Mouse (Mus musculus): Measurements from ENCODE around the gene Rimklb.
"Not testable (repeated sequence)": the region's sequence is repeated elsewhere in the genome, so short reads cannot be mapped to it uniquely, and the experiment has no call there.

The Rimklb gene

GRCm38 (mm10) chr6:122498661-122499060 is at the start of gene Rimklb:
Rimklb (minus strand) TSS chr6:122498761.
- no peak for DNase-seq

- no peak for DNase-seq
These were observed 47.4 kb upstream of the Rimklb start for GRCm38 (mm10) chr6:122545948-122546347.

GRCm38 (mm10) chr6:122545289-122545882 is 46.8 kb upstream of the Rimklb start:
- DNase-seq = no peak

- no peak for DNase-seq
These were observed 46.1 kb upstream of the Rimklb start for GRCm38 (mm10) chr6:122544672-122545071.

GRCm38 (mm10) chr6:122543574-122543973 is 45.0 kb upstream of the Rimklb start:
- no peak for DNase-seq

- DNase-seq = not testable (repeated sequence)
These were observed 43.9 kb upstream of the Rimklb start for GRCm38 (mm10) chr6:122542459-122542858.

GRCm38 (mm10) chr6:122539564-122539963 is 41.0 kb upstream of the Rimklb start:
- no peak for DNase-seq

- no peak for DNase-seq
These were observed 35.5 kb upstream of the Rimklb start for GRCm38 (mm10) chr6:122534032-122534431.

GRCm38 (mm10) chr6:122532883-122533302 is 34.3 kb upstream of the Rimklb start:
- no peak for DNase-seq

GRCm38 (mm10) chr6:122531466-122532174 is 33.1 kb upstream of the Rimklb start:
- no peak for DNase-seq

- no peak for DNase-seq
These were observed 29.6 kb upstream of the Rimklb start for GRCm38 (mm10) chr6:122528136-122528535.

- DNase-seq = no peak
These were observed 29.0 kb upstream of the Rimklb start for GRCm38 (mm10) chr6:122527596-122527995.

- DNase-seq = no peak
These were observed 24.7 kb upstream of the Rimklb start for GRCm38 (mm10) chr6:122523289-122523688.

GRCm38 (mm10) chr6:122522595-122522994 is 24.0 kb upstream of the Rimklb start:
- DNase-seq = no peak

GRCm38 (mm10) chr6:122519384-122519783 is 20.8 kb upstream of the Rimklb start:
- DNase-seq = no peak

- DNase-seq = no peak
These were observed 19.1 kb upstream of the Rimklb start for GRCm38 (mm10) chr6:122517668-122518067.

GRCm38 (mm10) chr6:122515762-122516161 is 17.2 kb upstream of the Rimklb start:
- DNase-seq = not testable (repeated sequence)

GRCm38 (mm10) chr6:122514312-122514711 is 15.8 kb upstream of the Rimklb start:
- DNase-seq = no peak

GRCm38 (mm10) chr6:122512914-122513878 is 14.6 kb upstream of the Rimklb start:
- DNase-seq = no peak

GRCm38 (mm10) chr6:122508494-122508893 is 9.9 kb upstream of the Rimklb start:
- DNase-seq = no peak

- DNase-seq = no peak
These were observed 7.0 kb upstream of the Rimklb start, which contains the start of gene Mfap5 for GRCm38 (mm10) chr6:122505545-122505944. Mfap5 (plus strand) TSS chr6:122505845.

- DNase-seq = no peak
These were observed 6.5 kb upstream of the Rimklb start for GRCm38 (mm10) chr6:122505041-122505440.

- DNase-seq = no peak
These were observed 2.1 kb downstream of the Rimklb start for GRCm38 (mm10) chr6:122496501-122496900.

All from cerebellum, adult 11-12 months (tissue).